Mouse (Mus musculus): ENCODE data around the gene Hist2h3c1.
"Not testable (repeated sequence)": the region's sequence is repeated elsewhere in the genome, so short reads cannot be mapped to it uniquely, and the experiment has no call there.

Gene Hist2h3c1

GRCm38 (mm10) chr3:96234914-96235313, 11.6 kb upstream of the Hist2h3c1 start:
- no peak for DNase-seq (ENCODE audit: low spot score in 2 of 2)

- DNase-seq (ENCODE audit: low spot score in 2 of 2): no peak
Measured at GRCm38 (mm10) chr3:96235836-96236235, 10.6 kb upstream of the Hist2h3c1 start.

GRCm38 (mm10) chr3:96236834-96237334, 9.6 kb upstream of the Hist2h3c1 start:
- DNase-seq (ENCODE audit: low spot score in 2 of 2): no peak

GRCm38 (mm10) chr3:96237335-96237903, 9.1 kb upstream of the Hist2h3c1 start:
- no peak for DNase-seq (ENCODE audit: low spot score in 2 of 2)

- DNase-seq (ENCODE audit: low spot score in 2 of 2): no peak
Measured at GRCm38 (mm10) chr3:96237904-96238511, 8.5 kb upstream of the Hist2h3c1 start.

- DNase-seq (ENCODE audit: low spot score in 2 of 2): not testable (repeated sequence)
Measured at GRCm38 (mm10) chr3:96238954-96239793, 7.3 kb upstream of the Hist2h3c1 start, which contains the start of gene Hist2h3c2. Gene Hist2h3c2, minus strand, starts transcription at chr3:96239127.

- peak; percentile 98 for DNase-seq (ENCODE audit: low spot score in 2 of 2)
Measured at GRCm38 (mm10) chr3:96239949-96240798, 6.3 kb upstream of the Hist2h3c1 start, which contains the start of gene Hist2h2aa2. Gene Hist2h2aa2, minus strand, starts transcription at chr3:96240276.

- no peak for DNase-seq (ENCODE audit: low spot score in 2 of 2)
Measured at GRCm38 (mm10) chr3:96240799-96241197, 5.7 kb upstream of the Hist2h3c1 start.

GRCm38 (mm10) chr3:96243921-96244572, 2.4 kb upstream of the Hist2h3c1 start:
- no peak for DNase-seq (ENCODE audit: low spot score in 2 of 2)

GRCm38 (mm10) chr3:96245003-96245886, 1.2 kb upstream of the Hist2h3c1 start, which contains the start of gene Hist2h2aa1:
Gene Hist2h2aa1, plus strand, starts transcription at chr3:96245497.
- DNase-seq (ENCODE audit: low spot score in 2 of 2): peak; percentile 88 to 91

- not testable (repeated sequence) for DNase-seq (ENCODE audit: low spot score in 2 of 2)
Measured at GRCm38 (mm10) chr3:96246018-96246417, 467 bp upstream of the Hist2h3c1 start.

GRCm38 (mm10) chr3:96247356-96248140, 1.1 kb downstream of the Hist2h3c1 start:
- DNase-seq (ENCODE audit: low spot score in 2 of 2): no peak

- DNase-seq (ENCODE audit: low spot score in 2 of 2): no peak
Measured at GRCm38 (mm10) chr3:96248141-96249033, 1.9 kb downstream of the Hist2h3c1 start.

- no peak for DNase-seq (ENCODE audit: low spot score in 2 of 2)
Measured at GRCm38 (mm10) chr3:96249034-96249345, 2.5 kb downstream of the Hist2h3c1 start.

GRCm38 (mm10) chr3:96250890-96251289, 4.4 kb downstream of the Hist2h3c1 start:
- DNase-seq (ENCODE audit: low spot score in 2 of 2): no peak

- no peak for DNase-seq (ENCODE audit: low spot score in 2 of 2)
Measured at GRCm38 (mm10) chr3:96251787-96252186, 5.3 kb downstream of the Hist2h3c1 start.

- no peak for DNase-seq (ENCODE audit: low spot score in 2 of 2)
Measured at GRCm38 (mm10) chr3:96254683-96255355, 8.3 kb downstream of the Hist2h3c1 start.

All from frontal cortex, postnatal 36 days (tissue).